Mouse (Mus musculus): Measurements from ENCODE around the gene Adamts2.

Gene Adamts2

DNA sequence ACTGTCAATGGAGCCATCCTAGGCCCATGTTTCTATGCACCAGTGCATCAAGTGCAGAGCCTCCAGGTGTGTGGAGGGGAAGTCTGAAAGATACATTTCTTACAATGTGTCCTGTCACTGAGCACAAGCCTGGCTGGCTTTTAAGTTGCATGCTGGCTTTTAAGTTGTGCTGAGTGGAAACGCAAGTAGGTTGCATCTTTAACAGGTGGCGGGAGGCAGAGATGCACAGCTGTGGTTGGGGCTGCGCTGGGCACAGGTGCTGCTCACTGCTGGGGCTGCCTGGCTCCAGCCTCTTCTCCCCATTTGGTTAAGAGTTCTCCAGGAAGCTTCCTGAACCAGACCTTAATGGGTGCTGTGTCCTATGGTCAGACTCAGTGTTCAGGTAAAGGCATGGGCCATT lies 21.9 kb downstream of the Adamts2 start:
- DNase-seq (ENCODE audit: low read depth, low spot score): no peak

DNA sequence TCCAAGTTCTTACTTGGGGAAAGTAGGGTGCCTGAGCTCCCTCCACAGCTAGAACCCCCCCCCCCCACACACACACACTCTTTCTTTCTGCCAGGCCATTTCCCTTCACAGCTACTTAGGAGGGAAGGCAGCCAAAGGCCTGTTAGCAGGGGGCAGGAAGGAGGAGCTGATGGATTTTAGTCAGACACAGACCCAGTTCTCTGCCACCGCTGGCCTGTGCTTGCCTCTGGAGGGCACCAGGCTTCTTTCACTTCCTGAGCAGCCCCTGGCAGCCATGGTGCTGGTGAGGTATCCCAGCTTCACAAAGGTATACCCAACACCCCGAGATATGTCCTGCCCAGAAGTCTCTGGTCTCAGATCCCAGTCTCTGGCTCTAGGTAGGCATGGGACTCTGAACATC lies 22.4 kb downstream of the Adamts2 start:
- no peak for DNase-seq (ENCODE audit: low read depth, low spot score)

DNA sequence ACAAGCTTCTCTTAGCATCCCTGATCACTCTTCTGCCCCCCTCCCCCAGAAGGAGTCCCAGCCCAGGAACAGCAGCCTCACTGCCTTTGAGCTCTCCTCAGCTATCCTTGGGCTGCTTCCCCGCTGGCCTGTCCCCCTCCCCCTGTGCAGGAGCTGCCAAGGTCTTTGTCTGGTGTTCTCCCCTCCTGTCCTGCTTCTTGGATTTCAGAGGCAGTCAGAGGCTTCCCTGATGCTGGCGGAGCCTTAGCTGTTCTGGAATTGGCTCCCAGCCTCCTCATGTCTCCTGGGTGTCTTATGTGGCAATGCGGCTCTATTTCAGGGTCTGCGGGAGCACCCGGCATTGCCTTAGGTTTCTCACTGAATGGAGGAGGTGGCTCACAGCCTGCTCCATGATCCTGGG lies 22.8 kb downstream of the Adamts2 start:
- no peak for DNase-seq (ENCODE audit: low read depth, low spot score)

DNA sequence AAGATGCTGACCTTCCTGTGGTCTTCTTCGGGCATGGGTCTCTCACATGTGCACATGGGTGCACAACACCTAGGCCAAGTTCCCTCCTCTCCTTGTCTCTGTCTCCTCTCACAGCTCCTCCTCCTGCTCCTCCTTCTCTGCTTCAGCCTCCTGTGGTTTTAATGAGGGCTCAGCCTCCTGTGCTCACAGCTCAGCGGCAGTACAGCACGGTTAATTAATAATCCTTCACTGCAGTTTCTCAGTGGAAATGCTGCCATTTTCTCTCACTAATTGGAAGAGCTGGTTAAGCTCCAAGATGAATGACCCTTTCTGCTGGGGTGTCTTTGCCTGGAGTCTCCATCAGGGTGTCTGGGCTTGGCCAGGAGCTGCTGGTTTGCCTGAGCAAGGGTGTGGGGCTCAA lies 27.0 kb downstream of the Adamts2 start:
- DNase-seq (ENCODE audit: low read depth, low spot score): no peak

DNA sequence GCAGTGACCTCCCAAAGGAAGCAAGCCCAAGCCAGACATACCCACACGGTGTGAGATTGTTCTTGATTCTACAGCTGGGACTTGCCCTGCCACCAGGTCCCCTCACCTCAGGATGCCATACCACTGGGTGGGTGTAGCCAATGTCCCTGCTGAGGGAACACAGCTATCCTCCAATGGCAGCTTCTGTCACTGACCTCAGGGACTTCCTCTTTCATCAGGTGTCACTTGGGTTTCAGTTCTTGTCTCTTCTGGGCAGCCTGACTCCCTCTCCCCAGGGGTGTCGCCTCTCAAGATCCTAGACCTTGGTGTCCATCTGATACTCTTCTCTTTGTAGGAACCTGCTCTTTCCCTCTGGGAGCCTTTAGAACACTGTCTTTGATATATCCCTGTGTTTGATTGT lies 28.6 kb downstream of the Adamts2 start:
- no peak for DNase-seq (ENCODE audit: low read depth, low spot score)

DNA sequence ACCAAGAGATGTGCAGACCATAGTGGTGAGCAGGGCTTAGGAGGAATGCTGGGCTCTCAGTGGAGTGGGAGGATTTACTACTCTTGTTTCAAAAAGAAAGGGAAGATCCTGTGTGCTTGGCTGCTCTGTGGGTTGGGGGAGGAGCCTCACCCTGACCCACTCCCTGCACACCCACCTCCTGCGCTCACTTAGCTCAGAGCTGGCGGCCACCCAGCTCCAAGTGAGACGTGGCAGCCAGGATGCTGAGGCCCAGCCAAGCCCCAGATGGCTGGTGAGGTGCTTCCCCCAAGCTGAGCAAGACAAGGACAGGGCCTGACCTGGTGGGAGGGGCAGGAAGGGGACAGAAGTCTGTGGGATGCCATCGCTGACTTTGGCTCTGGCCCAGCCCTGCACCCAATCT lies 30.4 kb downstream of the Adamts2 start:
- DNase-seq (ENCODE audit: low read depth, low spot score): no peak

DNA sequence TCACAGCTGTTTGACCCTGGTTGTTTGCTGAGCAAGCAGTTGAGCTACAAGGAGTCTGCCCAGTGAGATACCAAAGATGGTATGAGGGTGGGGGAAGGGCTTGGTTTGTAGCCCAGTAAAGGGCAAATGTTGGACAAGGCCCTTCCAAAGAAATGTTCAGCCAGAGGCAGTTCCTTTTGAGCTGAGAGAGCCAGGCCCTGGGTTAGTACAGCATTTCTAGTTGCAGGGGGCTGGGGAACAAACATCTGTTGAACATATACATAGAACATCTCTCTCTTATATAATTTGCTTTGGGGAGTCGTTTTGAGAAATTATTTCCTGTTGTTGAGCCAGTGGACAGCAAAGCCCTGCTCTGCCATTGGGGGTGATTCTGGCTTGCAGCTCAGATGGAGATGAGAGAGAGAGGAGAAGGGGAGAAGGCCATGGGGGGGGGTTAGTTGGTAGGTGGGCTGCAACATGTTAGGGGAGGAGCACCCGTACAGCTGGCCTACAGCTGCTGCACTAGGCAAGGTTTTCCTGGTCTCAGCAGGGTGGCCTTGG lies 33.2 kb downstream of the Adamts2 start:
- no peak for DNase-seq (ENCODE audit: low read depth, low spot score)

DNA sequence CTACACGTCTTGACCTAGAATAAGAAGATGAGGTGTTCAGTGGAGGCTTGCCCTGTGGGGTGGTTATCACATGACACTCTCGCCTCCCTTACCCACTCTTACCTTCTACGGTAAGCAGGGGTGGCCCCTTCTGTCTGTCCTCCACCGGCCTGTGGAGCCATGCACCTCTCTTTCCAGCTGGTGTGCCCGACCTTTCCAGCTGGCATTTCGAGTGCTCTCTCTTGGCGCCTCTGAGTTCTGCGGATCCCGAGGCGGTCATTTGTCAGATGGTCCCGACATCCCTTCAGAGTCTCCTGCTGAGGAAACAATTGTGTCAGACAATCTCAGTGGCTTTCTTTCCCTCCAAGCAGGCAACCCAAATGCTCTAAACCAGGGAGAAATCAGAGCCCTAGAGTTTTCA lies 35.1 kb downstream of the Adamts2 start:
- DNase-seq (ENCODE audit: low read depth, low spot score): no peak

DNA sequence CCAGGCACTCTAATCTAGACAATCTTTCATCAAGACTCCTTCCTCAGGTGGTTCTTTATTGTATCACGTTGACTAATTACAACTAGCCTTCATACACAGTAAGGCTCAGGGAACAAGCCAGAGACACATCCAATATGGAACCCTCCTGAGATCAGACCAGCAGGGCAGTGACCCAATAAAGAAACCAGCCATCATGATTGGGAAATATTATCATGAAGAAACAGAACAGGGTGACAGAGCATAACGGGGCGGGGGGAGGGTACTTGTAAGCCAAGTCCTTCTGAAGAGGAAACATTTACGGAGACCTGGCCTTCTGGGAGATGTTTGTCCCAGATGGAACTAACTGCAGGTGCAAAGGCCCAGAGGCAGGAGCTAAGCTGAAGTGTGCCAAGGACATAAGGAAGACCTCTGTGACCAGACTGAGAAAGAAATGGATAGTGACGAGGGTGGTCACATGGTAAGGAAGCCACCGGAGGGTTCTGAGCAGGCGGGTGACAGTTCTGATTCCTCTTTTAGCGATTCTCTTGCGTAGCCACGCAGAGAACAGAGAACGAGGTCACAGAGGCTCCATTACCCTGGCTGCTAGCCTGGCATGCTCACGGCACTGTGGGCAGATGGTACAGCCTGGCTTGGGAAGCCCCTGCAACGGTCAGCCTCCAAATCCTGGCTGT lies 36.4 kb downstream of the Adamts2 start:
- no peak for DNase-seq (ENCODE audit: low read depth, low spot score)

DNA sequence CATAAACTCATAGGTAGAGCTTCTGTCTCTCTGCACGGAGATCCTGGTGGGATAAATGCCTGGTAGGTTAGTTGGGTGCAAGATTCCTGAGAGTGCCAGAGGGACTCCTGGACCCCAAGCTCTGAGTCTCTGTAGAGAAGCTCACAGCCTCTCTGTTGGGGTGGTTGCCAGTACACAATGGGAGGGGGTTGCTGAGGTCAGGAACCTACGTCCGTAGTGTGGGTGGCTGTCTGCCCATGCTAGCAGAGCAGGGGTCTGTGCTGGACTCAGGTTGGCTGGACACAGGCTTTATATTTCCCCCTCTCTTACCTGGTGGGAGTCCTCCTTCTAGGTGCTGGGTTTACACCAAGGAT lies 37.0 kb downstream of the Adamts2 start:
- no peak for DNase-seq (ENCODE audit: low read depth, low spot score)

DNA sequence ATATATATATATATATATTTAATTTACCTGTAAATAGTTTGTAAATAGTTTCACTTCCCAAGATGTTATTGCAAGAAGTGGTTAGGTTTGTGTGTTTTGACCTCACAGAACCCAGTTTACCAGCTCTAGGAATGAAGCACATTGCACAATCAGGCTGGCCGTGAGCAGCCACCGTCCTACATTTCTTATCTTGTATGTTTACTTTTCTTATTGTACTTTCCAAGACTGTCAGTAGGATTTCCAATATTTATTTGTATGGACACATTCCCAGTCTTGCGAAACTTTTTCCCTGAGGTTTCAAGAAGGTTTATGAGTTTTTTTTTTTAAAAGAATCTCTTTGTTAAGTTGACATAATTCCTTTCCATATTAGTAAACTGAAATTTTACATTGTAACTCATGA lies 40.7 kb downstream of the Adamts2 start:
- DNase-seq (ENCODE audit: low read depth, low spot score): no peak

DNA sequence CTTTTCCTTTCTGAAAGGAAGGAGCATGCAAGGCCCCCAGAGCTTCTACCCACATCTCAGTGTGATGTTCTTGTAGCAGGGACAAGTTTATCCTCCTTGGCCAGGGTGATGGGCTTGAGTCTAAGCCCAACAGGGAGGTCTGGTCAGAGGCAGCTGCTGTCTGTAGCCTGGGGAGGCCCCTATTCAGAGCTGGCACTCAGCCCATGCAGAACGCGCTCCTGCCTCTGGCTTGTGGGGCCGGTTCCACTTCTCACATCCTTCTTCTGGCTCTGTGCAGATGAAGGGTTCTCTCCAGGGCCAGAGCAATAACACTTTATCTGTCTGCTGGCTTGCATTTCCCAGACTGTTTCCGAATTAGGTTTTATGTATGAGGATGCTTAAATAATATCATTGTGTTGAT lies 44.3 kb downstream of the Adamts2 start:
- no peak for DNase-seq (ENCODE audit: low read depth, low spot score)

DNA sequence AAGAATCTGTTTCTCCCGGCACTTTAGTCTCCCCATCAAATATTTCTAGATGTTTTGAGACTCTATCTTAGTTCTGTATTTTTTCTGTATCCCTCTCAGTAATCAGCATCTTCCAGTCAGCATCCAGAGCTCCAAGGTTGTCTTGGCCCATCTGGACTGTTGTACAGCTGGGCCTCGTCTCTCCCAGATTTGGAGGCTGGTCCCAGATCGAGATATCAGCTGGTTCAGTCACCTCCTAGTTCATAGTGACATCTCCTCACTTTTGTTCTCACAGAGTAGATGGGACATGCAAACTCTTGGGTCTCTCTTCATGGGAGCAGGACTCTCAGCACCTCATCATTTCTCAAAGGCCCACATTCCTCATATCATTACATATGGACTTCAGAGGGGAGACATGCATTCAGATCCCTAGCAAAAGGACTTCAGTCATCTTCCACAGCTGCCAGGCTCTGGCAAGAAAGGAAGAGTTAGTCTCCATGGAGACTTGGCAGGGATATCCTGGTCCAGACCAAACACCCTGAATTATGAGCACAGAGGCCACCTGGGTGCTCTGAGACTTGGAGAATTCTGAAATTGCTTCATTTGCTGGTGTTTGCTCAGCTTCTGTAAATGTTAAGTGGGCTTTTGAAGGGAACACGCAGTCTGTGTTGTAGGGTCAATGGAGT lies 46.4 kb downstream of the Adamts2 start:
- DNase-seq (ENCODE audit: low read depth, low spot score): no peak

DNA sequence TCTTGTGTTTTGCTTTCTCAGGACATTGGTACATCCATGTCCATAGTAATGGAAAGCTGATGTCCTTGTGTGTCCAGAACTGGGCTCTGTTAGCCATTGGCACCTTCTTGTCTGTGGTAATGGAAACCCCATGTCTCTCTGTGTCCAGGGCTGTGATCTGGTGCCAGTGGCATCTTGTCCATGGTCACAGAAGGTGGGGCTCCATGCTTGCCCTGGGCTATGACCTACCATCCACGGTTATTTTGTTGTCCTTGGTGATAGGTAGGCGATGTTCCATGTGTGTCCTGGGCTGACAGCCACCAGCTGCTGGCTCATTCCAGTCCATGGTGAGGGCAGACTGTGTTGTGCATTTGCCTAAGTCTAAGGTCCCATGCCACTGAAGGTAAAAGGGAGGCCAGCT lies 48.2 kb downstream of the Adamts2 start:
- no peak for DNase-seq (ENCODE audit: low read depth, low spot score)

DNA sequence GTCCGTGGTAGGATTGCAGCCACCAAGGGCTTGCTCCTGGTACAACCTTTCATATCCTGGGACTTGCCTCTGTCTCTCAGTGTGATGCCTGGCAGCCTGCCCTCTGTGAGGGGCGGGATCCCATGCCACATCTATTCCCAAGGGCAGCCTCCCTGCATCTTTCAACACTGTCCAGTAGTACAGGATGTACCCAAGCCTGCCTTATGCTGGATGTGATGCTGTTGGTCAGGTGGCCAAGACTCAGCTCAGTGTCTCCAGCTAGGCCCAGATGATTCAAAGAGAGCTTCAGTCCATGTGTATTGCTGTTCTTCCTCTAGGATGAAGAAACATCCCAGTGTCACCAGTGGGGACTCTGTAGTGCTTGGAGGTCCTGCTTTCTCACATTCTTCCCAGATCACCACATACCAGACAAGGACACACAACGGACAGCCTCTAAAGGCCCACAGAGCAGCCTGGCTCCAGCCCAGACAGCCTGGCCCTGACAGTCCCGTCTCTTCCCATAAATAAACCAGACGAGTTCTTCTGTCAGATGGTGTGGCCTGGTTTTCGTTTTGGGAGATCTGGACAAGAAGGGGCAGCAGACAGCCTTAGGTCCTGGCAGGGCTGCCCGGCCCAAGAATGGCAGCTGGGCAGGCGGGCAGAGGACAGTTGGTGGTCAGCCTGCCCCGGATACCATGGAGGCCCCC lies 52.0 kb downstream of the Adamts2 start:
- no peak for DNase-seq (ENCODE audit: low read depth, low spot score)

DNA sequence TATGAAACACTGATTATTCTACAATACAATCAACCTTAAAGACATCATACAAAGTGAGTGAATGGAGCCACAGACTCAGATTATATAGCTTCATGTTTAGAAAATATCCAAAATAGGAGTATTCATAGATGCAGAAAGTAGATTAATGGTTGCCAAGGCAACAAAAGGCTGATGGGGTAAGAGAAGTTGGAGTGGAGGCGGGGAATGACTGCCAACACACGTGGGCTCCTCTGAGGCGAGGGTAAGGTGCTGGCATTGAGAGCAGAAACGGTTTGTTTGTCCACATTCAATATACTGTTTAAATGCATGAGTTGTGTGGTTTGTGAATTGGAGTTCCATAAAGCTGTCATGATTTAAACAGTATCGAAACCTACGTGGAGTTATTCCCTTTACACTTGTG lies 56.9 kb downstream of the Adamts2 start:
- no peak for DNase-seq (ENCODE audit: low read depth, low spot score)

DNA sequence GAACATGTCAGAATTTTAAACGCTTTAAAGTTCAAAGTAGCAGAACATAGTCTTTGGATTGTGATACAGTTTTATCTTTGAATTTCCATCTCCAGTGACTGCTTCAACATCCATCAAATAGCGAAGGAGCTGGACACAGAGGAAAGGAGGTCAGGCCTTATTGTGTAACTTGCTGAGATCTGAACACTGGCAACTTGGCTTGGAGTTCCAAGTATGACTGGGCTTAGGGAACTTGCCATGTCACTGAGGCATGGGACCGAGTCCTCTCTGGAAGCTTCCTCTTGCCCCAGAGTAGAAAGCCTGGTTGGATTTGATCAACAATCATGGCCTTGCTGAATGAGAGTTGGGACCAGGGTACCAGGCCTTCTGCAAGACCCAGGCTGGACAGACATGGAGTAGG lies 60.3 kb downstream of the Adamts2 start:
- DNase-seq (ENCODE audit: low read depth, low spot score): no peak

DNA sequence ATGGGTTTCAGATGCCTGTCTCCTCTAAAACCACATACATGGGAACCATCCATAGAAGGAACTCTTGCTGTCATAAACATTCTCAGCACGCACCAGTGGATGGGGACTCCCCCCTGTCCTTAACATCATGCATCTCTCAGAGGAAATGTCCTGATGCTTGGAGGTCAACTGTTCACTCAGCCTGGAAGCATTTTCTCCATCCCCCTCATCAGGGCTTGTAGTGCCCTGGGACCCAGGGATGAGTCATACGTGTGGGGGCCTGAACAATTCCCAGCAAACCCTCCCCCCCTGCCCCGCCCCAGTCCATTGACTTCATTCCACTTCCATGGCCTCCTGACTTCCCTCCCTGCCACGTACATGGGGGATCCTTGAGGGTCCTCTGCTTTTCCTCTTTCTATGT lies 62.9 kb downstream of the Adamts2 start:
- no peak for DNase-seq (ENCODE audit: low read depth, low spot score)

DNA sequence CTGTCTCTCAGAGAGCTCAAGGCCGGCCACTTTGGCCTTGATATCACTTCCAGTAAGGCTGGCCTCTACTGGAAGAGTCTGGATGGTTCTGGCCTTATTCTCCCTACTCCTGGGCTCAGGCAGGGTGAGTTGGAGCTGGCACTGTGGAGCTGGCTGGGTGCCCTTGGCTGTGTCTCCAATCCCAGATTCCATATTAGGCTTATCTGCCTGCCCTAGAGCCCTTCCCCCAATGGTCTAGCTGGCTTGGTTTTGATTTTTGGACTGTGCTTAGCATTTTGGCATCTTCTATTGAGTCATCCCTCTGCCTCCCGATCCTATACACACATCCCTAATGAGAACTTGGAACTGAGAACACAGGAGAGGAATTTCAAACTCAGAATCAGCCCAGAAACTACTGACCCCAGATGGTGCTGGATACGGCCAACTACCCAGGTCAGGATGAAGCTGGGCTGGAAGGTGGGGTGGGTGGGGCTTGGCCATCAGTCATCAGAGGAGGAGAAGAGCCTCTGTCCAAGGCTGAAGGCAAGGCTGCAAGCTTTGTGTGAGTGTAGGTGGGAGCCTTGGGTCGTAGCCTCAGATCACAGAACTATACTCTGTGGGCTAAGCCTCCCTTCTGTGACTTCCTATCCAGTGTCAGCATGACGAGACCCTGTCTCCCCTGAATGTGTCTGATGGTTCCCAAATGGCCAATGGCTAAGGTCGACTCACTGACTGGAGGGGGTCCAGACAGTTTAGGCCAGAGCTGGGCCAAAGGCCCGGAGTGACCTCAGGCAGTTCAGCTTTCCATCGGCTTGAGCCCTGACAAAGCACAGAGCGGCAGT lies 67.9 kb downstream of the Adamts2 start:
- DNase-seq (ENCODE audit: low read depth, low spot score): no peak

DNA sequence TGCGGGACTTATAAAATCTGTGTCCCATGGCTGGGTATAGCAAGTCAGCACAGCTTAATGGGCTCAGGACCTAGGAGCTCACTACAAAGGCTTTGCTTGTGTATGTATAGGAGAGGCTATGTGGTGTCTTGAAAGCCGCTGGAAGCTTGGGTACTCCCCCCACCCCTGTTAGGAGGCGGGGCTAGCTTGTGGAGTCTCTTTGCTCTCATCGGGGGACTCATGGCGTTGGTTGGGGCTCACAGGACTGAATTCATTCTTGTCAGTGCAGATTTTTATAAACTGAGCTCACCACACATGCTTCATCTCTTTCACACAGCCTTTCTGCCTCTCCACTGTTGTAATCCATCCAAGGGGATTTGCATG lies 68.5 kb downstream of the Adamts2 start:
- DNase-seq (ENCODE audit: low read depth, low spot score): no peak

DNA sequence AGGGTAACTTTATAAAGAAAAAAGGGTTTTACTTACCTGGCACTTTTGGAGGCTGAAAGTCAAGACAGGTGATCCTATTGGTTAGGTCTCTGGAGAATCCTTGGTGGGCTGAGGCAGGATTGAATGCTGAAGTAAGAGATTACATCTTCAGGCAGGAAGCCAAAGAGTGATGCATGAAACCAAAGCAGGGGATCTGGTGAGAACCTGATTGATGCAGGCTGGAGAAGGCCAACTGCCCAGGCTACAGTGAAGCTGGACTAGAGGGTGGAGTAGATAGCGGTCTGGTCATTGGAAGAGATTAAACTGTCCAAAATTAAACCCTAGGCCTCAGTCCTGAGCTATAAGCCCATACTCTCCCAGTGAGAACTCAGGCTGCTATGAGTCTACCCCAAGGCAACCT lies 69.0 kb downstream of the Adamts2 start:
- DNase-seq (ENCODE audit: low read depth, low spot score): no peak

DNA sequence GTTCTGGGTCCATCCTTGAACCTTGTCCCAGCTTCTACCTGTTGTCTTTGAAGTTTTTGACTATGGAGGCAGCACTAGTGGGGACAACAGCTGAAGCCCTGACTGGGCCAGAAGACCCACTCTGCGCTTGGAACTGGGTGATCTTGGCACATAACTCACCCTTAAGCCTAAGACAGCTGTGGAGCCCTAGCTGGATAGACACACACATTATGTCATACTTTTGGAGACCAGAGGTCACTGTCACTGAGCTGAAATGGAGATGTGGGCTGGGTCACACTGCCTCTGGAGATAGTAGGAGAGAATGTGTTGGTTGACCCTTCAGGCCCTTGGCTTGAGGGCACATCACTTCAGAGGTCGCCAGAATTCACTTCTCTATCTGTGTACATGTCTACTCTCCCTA lies 69.5 kb downstream of the Adamts2 start:
- DNase-seq (ENCODE audit: low read depth, low spot score): no peak

All from embryo, embryonic 11.5 days (tissue).